10 mouse cellular contexts compared by ENCODE assay signal in the genomic region with DNA sequence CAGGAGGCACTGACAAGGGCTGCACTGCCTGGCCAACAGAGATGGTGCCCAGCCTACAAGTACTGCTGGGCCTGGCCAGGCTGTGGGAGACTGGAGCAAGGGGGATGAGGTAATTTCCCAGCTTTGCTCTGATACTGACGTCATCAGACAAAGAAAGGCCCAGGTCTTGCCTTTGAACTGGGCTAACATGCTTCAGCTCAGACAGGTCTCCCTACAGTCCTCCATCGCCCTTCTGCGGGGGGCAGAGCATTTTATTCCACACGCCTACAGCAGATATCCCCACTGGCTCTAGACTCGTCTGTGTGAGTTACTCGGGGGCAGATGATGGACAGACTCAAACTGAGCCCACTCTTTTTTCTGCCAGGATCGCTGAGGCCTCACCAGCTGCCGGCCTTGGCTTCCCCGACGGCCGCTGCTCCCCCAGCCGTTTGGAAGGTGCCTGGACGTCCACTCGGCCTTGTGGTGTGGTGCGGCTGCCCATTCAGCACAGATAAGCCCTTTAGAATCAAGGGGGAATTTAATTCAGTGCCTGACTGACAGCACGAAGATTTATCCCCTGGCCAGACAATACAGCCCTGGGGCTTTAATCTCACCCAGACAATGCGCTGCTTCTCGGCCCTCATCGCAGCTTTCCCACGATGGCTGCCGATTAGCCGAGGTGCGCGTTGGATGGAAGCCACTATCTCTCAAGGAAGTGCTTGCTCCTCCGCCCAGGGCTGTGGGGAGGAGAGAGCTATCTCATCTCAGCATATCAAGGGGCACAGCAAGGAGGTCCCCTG. TPM values are rescaled to one million over a fixed set of nuclear protein-coding genes. Genes with fewer than 3 reads are reported as not detected.
DNase-seq lines count a peak whose midpoint lies in the region; ATAC-seq lines count a peak whose summit lies in the region.
"Had no signal": no experiment of that assay in that cellular context is flagged by ENCODE, and none has a peak within 500 bp of the region (broad histone marks: within the 10 kb centered on the region; RNA-seq: fewer than 3 reads in every experiment).

No protein-coding gene starts in this region.

- peaks cover 25% of the 10 kb centered on the region for H3K4me1 ChIP-seq in heart, embryonic 16.5 days (ENCODE audit: control insufficient read depth, insufficient read depth, low read length)
- H3K4me1 ChIP-seq in forebrain, embryonic 16.5 days (replicated peaks; ENCODE audit: control insufficient read depth, insufficient read depth, low read length), result peaks cover 51% of the 10 kb centered on the region
- peaks cover 20% of the 10 kb centered on the region for H3K4me1 ChIP-seq in liver, embryonic 16.5 days (ENCODE audit: control insufficient read depth, low read depth, low read length)

- WGBS in heart, embryonic 16.5 days, result 39% methylated on average over 25 of the region's 25 CpGs
- 5% methylated on average over 25 of the region's 25 CpGs for WGBS in forebrain, embryonic 16.5 days
- 30% methylated on average over 25 of the region's 25 CpGs for WGBS in liver, embryonic 16.5 days (ENCODE audit: insufficient replicate concordance)

- no peaks in the 10 kb centered on the region for H3K27me3 ChIP-seq in heart, embryonic 16.5 days (ENCODE audit: control insufficient read depth, insufficient read depth, low read length)
- no peaks in the 10 kb centered on the region for H3K27me3 ChIP-seq in forebrain, embryonic 16.5 days (replicated peaks; ENCODE audit: control insufficient read depth, insufficient read depth, low read length)
- no peaks in the 10 kb centered on the region for H3K27me3 ChIP-seq in liver, embryonic 16.5 days (ENCODE audit: control insufficient read depth, insufficient read depth, low read depth, low read length)

- ATAC-seq in heart, embryonic 16.5 days (replicated peaks; ENCODE audit: extremely low read depth, insufficient read depth, low FRiP score), result peak; percentile 24; the same call in 1 of the 2 replicates
- peak; percentile 40 for ATAC-seq in forebrain, embryonic 16.5 days
- ATAC-seq in liver, embryonic 16.5 days (ENCODE audit: low read depth), result peak; percentile 89
- no peak for ATAC-seq in CD4-positive, CD25-positive, alpha-beta regulatory T cell, adult 4 months

- no peak overlapping the region for H3K9ac ChIP-seq in heart, embryonic 16.5 days (ENCODE audit: low read length)
- H3K9ac ChIP-seq in forebrain, embryonic 16.5 days (replicated peaks; ENCODE audit: low read depth, low read length), result no peak overlapping the region
- H3K9ac ChIP-seq in liver, embryonic 16.5 days (ENCODE audit: low read depth, low read length), result no peak overlapping the region

- no peak overlapping the region for H3K4me2 ChIP-seq in heart, embryonic 16.5 days (ENCODE audit: low read depth, low read length)
- H3K4me2 ChIP-seq in forebrain, embryonic 16.5 days (ENCODE audit: low read length), result no peak overlapping the region
- H3K4me2 ChIP-seq in liver, embryonic 16.5 days (ENCODE audit: low read depth, low read length), result peak overlapping the region; percentile 12; the same call in 1 of the 2 replicates
- H3K4me2 ChIP-seq: heart, embryonic 11.5 days had no signal

- H3K36me3 ChIP-seq in heart, embryonic 16.5 days (ENCODE audit: control insufficient read depth, insufficient read depth), result 0 out of 2 replicates have a peak, but pooled peaks cover 4% of the 10 kb centered on the region
- no peaks in the 10 kb centered on the region for H3K36me3 ChIP-seq in forebrain, embryonic 16.5 days (ENCODE audit: control insufficient read depth, insufficient read depth)
- H3K36me3 ChIP-seq in liver, embryonic 16.5 days (ENCODE audit: control insufficient read depth, insufficient read depth), result no peaks in the 10 kb centered on the region

- no peak for DNase-seq in heart, adult 9 months (ENCODE audit: low spot score in 2 of 2)
- peak; percentile 46 for DNase-seq in retina, embryonic 14.5 days (ENCODE audit: low spot score)
- DNase-seq in thymus, adult 18-20 months, result no peak
- no peak for DNase-seq in layer of hippocampus, postnatal 36 days
- DNase-seq: right cerebral cortex, postnatal 25 days had no signal

- no peaks in the 10 kb centered on the region for H3K9me3 ChIP-seq in heart, embryonic 16.5 days (replicated peaks; ENCODE audit: control insufficient read depth, low read length)
- no peaks in the 10 kb centered on the region for H3K9me3 ChIP-seq in forebrain, embryonic 16.5 days (ENCODE audit: control insufficient read depth, low read length)
- no peaks in the 10 kb centered on the region for H3K9me3 ChIP-seq in liver, embryonic 16.5 days (replicated peaks; ENCODE audit: control insufficient read depth, low read length)

- H3K4me3 ChIP-seq in heart, embryonic 16.5 days (ENCODE audit: low read length), result no peak overlapping the region
- H3K4me3 ChIP-seq in forebrain, embryonic 16.5 days (replicated peaks; ENCODE audit: low read length), result no peak overlapping the region
- H3K4me3 ChIP-seq in liver, embryonic 16.5 days (ENCODE audit: low read depth, low read length), result 0 out of 2 replicates have a peak overlapping the region, but pooled peaks have one; percentile 6

- peak overlapping the region; percentile 12 for H3K27ac ChIP-seq in heart, embryonic 16.5 days (ENCODE audit: low read length)
- H3K27ac ChIP-seq in forebrain, embryonic 16.5 days (ENCODE audit: low read length), result peak overlapping the region; percentile 74
- H3K27ac ChIP-seq in liver, embryonic 16.5 days (ENCODE audit: low read length), result no peak overlapping the region

RNA-seq across cellular contexts. Expression of a gene that starts 32.8 kb away (rescaled TPM):
- polyA plus RNA-seq in heart, embryonic 16.5 days (2015; fragmentation: Nextera tagmentation; extraction: Ambion mirVana), result 18.2 and 21.9 TPM in 2 replicates
- 29.8 and 35.0 TPM in 2 replicates for polyA plus RNA-seq in forebrain, embryonic 16.5 days (2015; fragmentation: Nextera tagmentation; extraction: Ambion mirVana)
- 2.1 TPM in 2 replicates for polyA plus RNA-seq in liver, embryonic 16.5 days (2015; fragmentation: Nextera tagmentation; extraction: Ambion mirVana)
- polyA plus RNA-seq in CD4-positive, CD25-positive, alpha-beta regulatory T cell, adult 4 months (2017; shearing (Covaris generic)), result 1 to 10 TPM; 2.2 to 2.7 TPM
- total RNA-seq in layer of hippocampus, postnatal 36 days (2021), result 10 to 100 TPM in 1 of 2 experiments, 1 to 10 TPM in 1; 9.4 to 11.8 TPM
